Mouse (Mus musculus): ENCODE data around the gene Dbt. TPM values are rescaled to one million over a fixed set of nuclear protein-coding genes. Genes with fewer than 3 reads are reported as not detected.

Gene Dbt
- polyA plus RNA-seq (2017; shearing (Covaris generic)), result 15.3 TPM

DNA sequence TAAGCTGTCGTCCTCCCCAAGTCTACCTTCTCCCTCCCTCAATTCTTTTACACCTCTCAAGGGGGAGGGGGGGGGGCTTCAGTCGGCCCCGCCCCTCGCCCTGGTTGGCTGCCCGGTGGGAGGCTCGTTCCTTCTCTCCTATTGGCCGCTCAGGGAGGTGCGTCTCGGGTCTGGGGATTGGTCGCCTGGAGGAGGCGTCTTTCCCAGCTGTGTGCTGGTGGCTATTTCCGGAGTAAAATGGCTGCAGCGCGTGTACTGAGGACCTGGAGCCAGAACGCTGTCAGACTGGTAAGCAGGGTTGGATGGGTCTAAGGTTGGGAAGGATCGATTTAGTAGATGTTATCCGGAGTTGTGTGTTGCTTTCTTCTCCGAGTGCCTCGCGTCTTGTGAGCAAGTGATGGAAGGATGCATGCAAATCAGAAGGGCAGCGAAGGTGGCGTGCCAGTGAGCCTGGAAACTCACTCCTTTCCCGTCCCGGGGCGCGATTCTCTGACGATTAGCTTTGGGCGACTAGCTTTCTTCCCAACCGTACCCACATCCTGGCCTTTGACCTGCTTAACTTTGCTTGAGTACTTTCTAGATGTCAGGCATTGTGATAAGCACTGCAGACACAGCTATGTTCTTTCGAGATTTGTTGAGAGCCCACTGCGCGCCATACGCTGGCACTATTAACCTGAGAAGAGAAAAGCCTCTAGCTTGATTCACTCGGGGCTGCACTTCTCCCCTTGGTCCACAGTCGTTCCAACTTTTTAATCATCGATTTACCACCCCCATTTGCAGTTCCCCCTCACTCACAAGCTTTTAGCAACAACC, at the start of gene Dbt:
Gene Dbt, plus strand, starts transcription at position 167 of the 813 bp plus-strand sequence.

DNA sequence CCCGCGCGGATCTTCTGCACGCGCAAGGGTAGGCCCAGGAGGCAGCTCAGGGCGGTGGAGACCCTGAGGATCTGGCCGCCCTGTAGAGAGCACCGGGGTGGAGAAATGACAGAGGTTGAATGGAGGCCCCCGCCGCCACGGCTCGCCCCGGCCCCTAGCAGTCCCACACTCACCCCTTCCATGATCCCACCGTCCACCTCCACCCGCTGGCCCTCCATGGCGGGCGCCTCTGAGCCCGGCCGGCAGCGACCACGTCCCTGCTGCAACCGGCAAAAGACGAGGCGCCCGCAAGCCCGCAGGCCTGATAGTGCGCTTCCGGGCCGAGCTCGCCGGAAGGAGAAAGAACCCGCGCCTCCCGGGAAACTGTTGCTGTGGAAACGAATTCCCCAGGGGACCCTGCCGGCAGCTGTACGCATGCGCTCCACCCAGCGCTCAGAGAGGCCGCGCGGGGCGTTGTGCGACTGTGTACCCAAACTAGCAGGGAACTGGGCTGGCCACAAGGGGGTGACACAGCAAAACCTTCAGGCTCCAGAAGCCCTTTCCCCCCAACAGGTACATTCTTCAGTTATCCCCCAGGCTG, 5.0 kb upstream of the Dbt start, which contains the start of gene Rtca:
Gene Rtca, minus strand, starts transcription at position 437 of the 580 bp plus-strand sequence.

DNA sequence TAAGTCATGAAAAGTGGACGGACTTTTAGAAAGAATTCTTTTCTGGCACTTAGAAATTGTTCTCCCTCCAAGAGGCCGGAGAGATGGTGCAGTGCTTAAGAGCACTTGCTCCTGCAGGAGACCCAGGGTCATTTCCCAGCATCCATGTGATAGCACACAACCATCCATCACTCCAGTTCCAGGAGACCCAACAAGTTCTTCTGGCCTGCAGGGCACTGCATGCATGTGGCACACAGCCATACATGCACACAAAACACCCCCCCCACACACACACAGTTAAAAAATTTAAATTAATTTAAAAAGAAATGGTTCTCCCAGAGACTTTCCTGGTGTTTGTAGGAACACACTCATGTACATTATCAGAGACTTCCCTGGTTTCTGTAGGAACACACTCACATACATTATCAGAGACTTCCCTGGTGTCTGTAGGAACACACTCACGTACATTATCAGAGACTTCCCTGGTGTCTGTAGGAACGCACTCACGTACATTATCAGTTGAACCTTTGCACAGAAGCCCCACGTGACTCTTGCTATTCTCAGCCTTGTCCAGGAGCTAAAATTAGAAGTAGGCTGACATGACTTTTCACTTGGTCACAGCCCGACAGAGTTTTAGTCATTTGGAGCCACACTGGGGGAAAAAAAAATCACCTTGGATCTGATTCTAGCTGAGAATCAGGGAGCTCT, 49.7 kb downstream of the Dbt start, which contains the start of gene Lrrc39:
Gene Lrrc39, plus strand, starts transcription at position 566 of the 687 bp plus-strand sequence.

DNA sequence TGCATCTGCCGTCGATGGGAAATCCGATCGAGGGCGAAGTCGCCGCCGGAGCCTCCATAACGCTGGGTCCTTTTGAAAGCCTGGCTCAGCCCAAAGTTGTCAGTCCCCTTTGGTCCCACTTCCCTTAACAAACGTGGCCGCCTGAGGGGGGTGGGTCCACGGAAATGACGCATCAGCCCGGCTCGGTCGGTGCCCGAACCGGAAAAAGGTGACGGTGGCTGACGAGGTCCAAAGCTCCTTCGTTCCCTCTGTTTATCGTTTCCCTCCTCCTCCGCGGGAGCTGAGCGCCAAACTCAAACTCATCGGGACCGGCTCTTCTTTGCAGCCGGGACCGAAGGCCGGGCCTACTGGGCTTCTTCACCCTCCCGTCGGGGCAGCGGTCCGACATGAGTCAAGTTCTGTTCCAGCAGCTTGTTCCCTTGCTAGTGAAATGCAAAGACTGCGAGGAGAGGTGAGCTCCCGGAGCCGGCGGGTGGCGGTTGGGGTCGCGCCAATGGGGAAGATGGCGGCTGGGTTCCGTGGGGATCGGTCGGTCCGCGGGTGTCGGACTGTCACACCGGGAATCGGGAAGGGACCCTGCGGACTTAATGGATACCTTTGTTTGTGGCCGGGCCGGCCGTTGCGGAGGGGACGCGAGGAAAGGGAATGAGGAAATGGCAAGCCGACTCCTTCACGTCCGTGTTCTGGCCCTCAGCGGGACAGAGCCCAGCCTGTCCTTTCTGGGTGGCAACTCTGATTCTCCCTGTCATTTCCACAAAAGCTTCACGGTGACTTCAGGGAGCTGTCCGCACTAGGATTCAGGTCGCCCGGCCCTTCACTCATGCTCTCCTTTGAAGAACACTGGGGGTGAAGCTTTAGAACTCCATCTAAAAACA, 82.1 kb downstream of the Dbt start, which contains the start of gene Sass6:
Gene Sass6, plus strand, starts transcription at position 255 of the 875 bp plus-strand sequence.

Other genes starting within 250 kb of the Dbt start
- gene Cdc14a, start 89.0 kb upstream of the Dbt start, polyA plus RNA-seq (2017; shearing (Covaris generic)), result 12.9 TPM
- 21.5 TPM for gene Rtca, start 4.9 kb upstream of the Dbt start, polyA plus RNA-seq (2017; shearing (Covaris generic))
- 0.74 TPM for gene Lrrc39, start 49.9 kb downstream of the Dbt start, polyA plus RNA-seq (2017; shearing (Covaris generic))
- gene Sass6, start 81.9 kb downstream of the Dbt start, polyA plus RNA-seq (2017; shearing (Covaris generic)), result 3.7 TPM
- gene Trmt13, start 101.5 kb downstream of the Dbt start, polyA plus RNA-seq (2017; shearing (Covaris generic)), result 25.5 TPM
- 135 TPM for gene Mfsd14a, start 149.6 kb downstream of the Dbt start, polyA plus RNA-seq (2017; shearing (Covaris generic))
- gene Gm43191, start 168.2 kb downstream of the Dbt start, polyA plus RNA-seq (2017; shearing (Covaris generic)), result not detected
- gene Slc35a3, start 199.8 kb downstream of the Dbt start, polyA plus RNA-seq (2017; shearing (Covaris generic)), result 26.5 TPM